Mouse (Mus musculus) brain, embryonic 14.5 days (tissue): ENCODE data around the gene Ppp1cc. TPM values are rescaled to one million over a fixed set of nuclear protein-coding genes. Genes with fewer than 3 reads are reported as not detected.
"Not testable (repeated sequence)": the region's sequence is repeated elsewhere in the genome, so short reads cannot be mapped to it uniquely, and the experiment has no call there.

Experiments
- DNase-seq: peaks from one replicate; pipeline ENCODE4 v3.0.0-alpha.2; 2011; ENCODE audit warnings: low read depth
- CTCF ChIP-seq: fragments of 200-500 bp; IDR thresholded peaks from 2 replicates; pipeline ENCODE4 v1.5.1; 2012; ENCODE audit warnings: inconsistent platforms, mild to moderate bottlenecking, moderate library complexity, borderline replicate concordance; ENCODE audit not compliant: insufficient read depth, insufficient read length; ENCODE audit errors: extremely low read depth
- POLR2A ChIP-seq: fragments of 200-500 bp; IDR thresholded peaks from 2 replicates; pipeline ENCODE4 v1.6.1; 2012; ENCODE audit warnings: mild to moderate bottlenecking, inconsistent platforms, borderline replicate concordance; ENCODE audit not compliant: poor library complexity, insufficient read depth, insufficient read length, severe bottlenecking; ENCODE audit errors: extremely low read depth
- polyA plus RNA-seq: library from polyadenylated mRNA; depleted of rRNA; stranded (reverse); fragments of >200 nt; gene quantifications from 2 replicates; pipeline ENCODE4 v1.2.3, GENCODE M21; 2012

Gene Ppp1cc
- polyA plus RNA-seq, 1 experiment = 270 TPM

DNA sequence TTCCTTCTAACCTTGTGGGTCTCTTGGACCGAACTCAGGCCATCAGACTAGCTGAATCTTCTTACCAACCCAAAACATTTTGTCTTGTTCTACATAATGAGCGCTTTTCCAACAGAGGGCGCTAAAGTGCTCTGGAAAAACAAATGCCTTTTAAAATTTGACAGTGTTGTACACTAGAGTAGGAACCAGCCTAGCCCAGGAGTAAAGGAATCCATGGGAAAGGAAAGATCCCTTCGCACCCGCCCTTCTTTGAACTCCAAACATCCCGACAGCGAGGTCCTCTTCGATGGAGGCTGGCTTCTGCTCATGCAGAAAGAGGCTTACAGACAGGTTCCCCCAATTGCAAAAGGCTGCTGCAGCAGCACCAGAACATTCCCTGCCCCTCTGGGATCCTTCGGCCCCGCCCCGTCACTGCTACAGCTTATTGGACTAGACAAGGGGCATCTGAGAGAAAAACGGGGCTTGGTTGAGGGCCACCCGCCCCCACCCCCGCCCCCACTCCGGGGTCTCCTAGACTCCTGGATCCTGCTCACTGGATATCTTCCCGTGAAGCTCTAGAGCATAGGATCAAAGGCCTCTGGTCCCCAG, 28.9 kb upstream of the Ppp1cc start:
- DNase-seq = peak; percentile 93
- TF ChIP-seq CTCF = peak; percentile 45; the same call in 1 of the 2 replicates
- TF ChIP-seq POLR2A = no peak

- no peak for DNase-seq
- TF ChIP-seq POLR2A = no peak
- TF ChIP-seq CTCF = no peak
Measured at GRCm38 (mm10) chr5:122130341-122130998, 27.6 kb upstream of the Ppp1cc start.

- TF ChIP-seq CTCF (peak; percentile 81), POLR2A (no peak)
Measured at GRCm38 (mm10) chr5:122131076-122132051, 26.7 kb upstream of the Ppp1cc start.

GRCm38 (mm10) chr5:122132167-122133049, 25.7 kb upstream of the Ppp1cc start:
- TF ChIP-seq CTCF = no peak
- TF ChIP-seq POLR2A = no peak
- DNase-seq = no peak

More at GRCm38 (mm10) chr5:122131076-122132051, 26.7 kb upstream of the Ppp1cc start:
- peak; percentile 84 for DNase-seq

DNA sequence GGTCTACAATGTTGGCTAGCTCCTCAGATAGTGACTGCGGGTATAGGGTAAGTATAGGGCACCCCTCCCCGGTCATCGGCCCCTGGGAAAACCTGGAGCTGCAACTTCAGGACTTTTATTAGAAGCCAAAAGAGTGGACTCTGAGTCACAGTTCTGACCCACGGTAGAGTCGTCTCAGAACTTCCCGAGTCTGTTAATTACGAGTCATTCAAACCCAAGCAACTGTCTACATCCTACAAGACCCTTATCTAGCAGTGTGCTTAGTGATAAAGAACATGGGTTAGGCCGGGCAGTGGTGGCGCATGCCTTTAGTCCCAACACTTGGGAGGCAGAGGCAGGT, 25.1 kb upstream of the Ppp1cc start:
- no peak for DNase-seq
- TF ChIP-seq POLR2A (no peak), CTCF (no peak)

- DNase-seq = no peak
- no peak for TF ChIP-seq POLR2A
- no peak for TF ChIP-seq CTCF
Measured at GRCm38 (mm10) chr5:122134395-122135289, 23.4 kb upstream of the Ppp1cc start.

DNA sequence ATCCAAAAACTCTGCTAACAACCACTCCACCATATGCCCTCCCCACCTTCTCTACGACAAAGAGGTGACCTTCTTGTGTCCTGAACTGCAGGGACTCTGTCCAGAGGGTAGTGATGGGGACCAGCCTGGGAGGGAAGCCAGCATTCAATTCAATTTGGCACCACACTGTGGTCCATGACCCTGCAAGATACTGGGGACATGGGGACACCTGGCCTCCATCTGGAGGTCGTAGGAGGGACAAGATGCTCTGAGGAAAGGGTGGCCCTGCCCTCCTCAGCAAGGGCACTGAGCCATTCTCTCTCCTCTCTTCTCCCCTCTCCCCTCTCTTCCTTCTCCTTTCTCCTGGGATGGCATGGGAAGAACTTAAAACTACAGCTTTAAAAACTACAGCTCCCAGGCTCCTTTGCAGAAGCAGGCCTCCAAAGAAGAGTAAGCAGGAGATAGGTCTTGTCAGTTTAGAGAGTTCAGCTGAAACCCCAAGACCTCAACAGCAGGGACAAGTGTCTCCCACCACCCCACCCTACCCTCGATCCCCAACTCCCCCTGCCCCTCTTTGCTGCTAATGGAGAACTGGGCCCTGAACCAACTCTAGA, 22.7 kb upstream of the Ppp1cc start:
- TF ChIP-seq CTCF (no peak), POLR2A (no peak)
- DNase-seq = no peak

DNA sequence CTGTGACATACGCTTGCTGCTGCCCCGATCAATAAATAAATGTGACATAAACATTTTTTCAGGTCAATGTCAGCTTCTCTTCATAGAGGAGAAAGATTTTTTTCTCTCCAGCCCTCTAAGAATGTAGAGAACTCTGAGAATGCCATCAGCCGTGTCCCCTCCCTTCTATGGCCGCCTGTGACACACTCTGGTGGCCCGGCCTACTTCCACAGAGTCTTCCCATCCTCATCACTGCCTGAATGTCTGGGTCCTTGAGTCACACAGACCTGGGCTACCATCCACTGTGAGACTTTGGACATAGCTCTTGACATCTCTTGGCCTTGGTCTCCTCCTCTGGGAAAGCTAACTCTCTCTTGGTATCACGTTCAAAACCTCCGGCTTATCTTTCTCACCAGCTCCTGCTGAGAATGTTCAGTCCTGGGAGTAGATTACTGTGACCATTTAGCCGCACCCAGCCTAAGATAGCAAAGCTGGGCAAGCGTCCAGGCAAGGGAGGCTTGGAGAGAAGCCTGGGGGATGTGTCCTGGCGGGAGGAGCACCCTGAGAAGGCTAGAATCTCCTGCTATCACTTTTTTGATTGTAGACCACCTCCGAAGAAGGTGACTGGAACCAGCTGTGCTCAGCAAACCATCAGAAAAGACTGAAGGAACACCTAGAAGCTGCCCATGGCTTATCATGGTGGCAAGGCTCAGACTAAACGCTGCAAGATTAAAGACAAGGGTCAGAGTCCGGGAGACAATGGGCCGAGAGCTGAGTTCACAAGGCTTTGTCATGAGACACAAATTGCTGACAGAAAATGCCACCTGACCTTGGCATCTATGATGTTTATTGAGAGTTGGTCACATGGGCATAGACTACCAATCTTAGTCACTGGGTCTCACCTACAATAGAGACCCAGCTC, 21.3 kb upstream of the Ppp1cc start:
- TF ChIP-seq CTCF = no peak
- no peak for DNase-seq

- no peak for TF ChIP-seq POLR2A
- TF ChIP-seq CTCF = no peak
- DNase-seq = no peak
Measured at GRCm38 (mm10) chr5:122138856-122139255, 19.2 kb upstream of the Ppp1cc start.

GRCm38 (mm10) chr5:122139771-122140170, 18.3 kb upstream of the Ppp1cc start:
- not testable (repeated sequence) for DNase-seq
